In genomic region chr7:15929910-15930309, GRCm38 (mm10) we compare ENCODE assay signal across 7 mouse cellular contexts. TPM values are rescaled to one million over a fixed set of nuclear protein-coding genes. Genes with fewer than 3 reads are reported as not detected.
DNase-seq lines count a peak whose midpoint lies in the region; TF ChIP-seq lines count a peak whose summit lies in the region.

No protein-coding gene starts in this region.

- TF ChIP-seq POLR2A in bone marrow macrophage, adult 2 months (IDR thresholded peaks at IDR 0.05; ENCODE audit: borderline replicate concordance, low read depth, low read length): no peak

- no peak overlapping the region for H3K27ac ChIP-seq in bone marrow macrophage, adult 2 months (ENCODE audit: insufficient read depth, low read depth, low read length)
- H3K27ac ChIP-seq in heart, embryonic 10.5 days: no peak overlapping the region

- H3K4me1 ChIP-seq in bone marrow macrophage, adult 2 months (ENCODE audit: control insufficient read depth, insufficient read depth, low read length): no peaks in the 10 kb centered on the region
- peaks cover 5% of the 10 kb centered on the region; the same call in 1 of the 2 replicates for H3K4me1 ChIP-seq in heart, embryonic 10.5 days

- H3K4me3 ChIP-seq in bone marrow macrophage, adult 2 months (ENCODE audit: insufficient read depth, low read length): no peak overlapping the region
- no peak overlapping the region for H3K4me3 ChIP-seq in heart, embryonic 10.5 days

- no peaks in the 10 kb centered on the region for H3K27me3 ChIP-seq in heart, embryonic 10.5 days (ENCODE audit: insufficient read depth, poor library complexity, severe bottlenecking)

- peaks cover 2% of the 10 kb centered on the region; the same call in 1 of the 2 replicates for H3K36me3 ChIP-seq in heart, embryonic 10.5 days

- peak; percentile 74 for DNase-seq in A20 (ENCODE audit: low read depth, low spot score)
- DNase-seq in CD4-positive helper T cell, adult 2 months (ENCODE audit: low read depth, low spot score): peak; percentile 63
- DNase-seq in heart, embryonic 10.5 days (ENCODE audit: low spot score): peak; percentile 86
- DNase-seq in liver: peak; percentile 79
- peak; percentile 77 for DNase-seq in naive thymus-derived CD4-positive, alpha-beta T cell, adult 2 months (ENCODE audit: low read depth)
- peak; percentile 65 for DNase-seq in urinary bladder, postnatal 14 days (ENCODE audit: low spot score)

- TF ChIP-seq CTCF in bone marrow macrophage, adult 2 months (IDR thresholded peaks at IDR 0.05; ENCODE audit: low read depth, low read length): peak; percentile 32

- H3K9me3 ChIP-seq in heart, embryonic 10.5 days: no peaks in the 10 kb centered on the region

- 19% methylated on average over 4 of the region's 4 CpGs for WGBS in heart, embryonic 10.5 days

RNA-seq across cellular contexts. Expression of gene Selenow, which starts 7.7 kb away (rescaled TPM):
- 51.4 and 52.0 TPM in 2 replicates for polyA plus RNA-seq in bone marrow macrophage, adult 2 months (2012; ENCODE audit: insufficient read depth, insufficient read length, missing spikeins)
- 750 and 752 TPM in 2 replicates for polyA plus RNA-seq in heart, embryonic 10.5 days (2016; fragmentation: Nextera tagmentation; extraction: Ambion mirVana)

RNA-seq across cellular contexts. Expression of gene Nop53, which starts 16.0 kb away (rescaled TPM):
- 184 and 188 TPM in 2 replicates for polyA plus RNA-seq in bone marrow macrophage, adult 2 months (2012; ENCODE audit: insufficient read depth, insufficient read length, missing spikeins)
- 136 and 152 TPM in 2 replicates for polyA plus RNA-seq in heart, embryonic 10.5 days (2016; fragmentation: Nextera tagmentation; extraction: Ambion mirVana)

RNA-seq across cellular contexts. Expression of gene Ehd2, which starts 37.5 kb away (rescaled TPM):
- 0.52 and 1.2 TPM in 2 replicates for polyA plus RNA-seq in bone marrow macrophage, adult 2 months (2012; ENCODE audit: insufficient read depth, insufficient read length, missing spikeins)
- 22.1 and 26.2 TPM in 2 replicates for polyA plus RNA-seq in heart, embryonic 10.5 days (2016; fragmentation: Nextera tagmentation; extraction: Ambion mirVana)

RNA-seq across cellular contexts. Expression of gene Crxos, which starts 47.5 kb away (rescaled TPM):
- not detected in 2 replicates for polyA plus RNA-seq in bone marrow macrophage, adult 2 months (2012; ENCODE audit: insufficient read depth, insufficient read length, missing spikeins)
- not detected in 2 replicates for polyA plus RNA-seq in heart, embryonic 10.5 days (2016; fragmentation: Nextera tagmentation; extraction: Ambion mirVana)

RNA-seq across cellular contexts. Expression of gene Crx, which starts 50.1 kb away (rescaled TPM):
- not detected in 2 replicates for polyA plus RNA-seq in bone marrow macrophage, adult 2 months (2012; ENCODE audit: insufficient read depth, insufficient read length, missing spikeins)
- polyA plus RNA-seq in heart, embryonic 10.5 days (2016; fragmentation: Nextera tagmentation; extraction: Ambion mirVana): not detected in 2 replicates

Comparison
In these comparisons a context has a peak if more than half of its experiments do, and no peak if none do; other contexts are left out.
1. RNA of gene Selenow, which starts 7.7 kb away (polyA plus RNA-seq): 750 to 752 TPM in heart, embryonic 10.5 days; 51.4 to 52.0 TPM in bone marrow macrophage, adult 2 months; every median in the first group is over 10 times any median in the second.
2. RNA of gene Ehd2, which starts 37.5 kb away (polyA plus RNA-seq): 22.1 to 26.2 TPM in heart, embryonic 10.5 days; 0.52 to 1.2 TPM in bone marrow macrophage, adult 2 months; every median in the first group is over 10 times any median in the second.
3. Peak in every context shown above with its lines, with median percentiles within 50 percentile points of each other: DNase-seq.